8 mouse cellular contexts compared by ENCODE assay signal in genomic region chr13:49306771-49307310, GRCm38 (mm10). TPM values are rescaled to one million over a fixed set of nuclear protein-coding genes. Genes with fewer than 3 reads are reported as not detected.
DNase-seq lines count a peak whose midpoint lies in the region; ATAC-seq and TF ChIP-seq lines count a peak whose summit lies in the region.
"Had no signal": no experiment of that assay in that cellular context is flagged by ENCODE, and none has a peak within 500 bp of the region (broad histone marks: within the 10 kb centered on the region; RNA-seq: fewer than 3 reads in every experiment).

No protein-coding gene starts in this region.

- no peak for TF ChIP-seq CTCF in cortical plate, adult 2 months (IDR thresholded peaks at IDR 0.05; ENCODE audit: extremely low read depth, insufficient read depth, low read length)
- no peak for TF ChIP-seq CTCF in olfactory bulb, adult 2 months (IDR thresholded peaks at IDR 0.05; ENCODE audit: insufficient read depth, low read depth, low read length)

- DNase-seq in layer of hippocampus, adult 9-11 months, result peak; percentile 60
- no peak for DNase-seq in layer of hippocampus, postnatal 14 days (ENCODE audit: low spot score in 2 of 2)
- DNase-seq in forebrain, embryonic 14.5 days (ENCODE audit: low spot score), result no peak
- DNase-seq: kidney, adult 18-20 months had no signal

- no peak overlapping the region for H3K4me3 ChIP-seq in cortical plate, adult 2 months (ENCODE audit: insufficient read depth, low read length)
- peak overlapping the region; percentile 26; the same call in 1 of the 2 replicates for H3K4me3 ChIP-seq in intestine, embryonic 16.5 days (ENCODE audit: low read length)
- no peak overlapping the region for H3K4me3 ChIP-seq in olfactory bulb, adult 2 months (ENCODE audit: insufficient read depth, low read depth, low read length)
- no peak overlapping the region for H3K4me3 ChIP-seq in forebrain, embryonic 14.5 days (ENCODE audit: low read depth, low read length)

- peak overlapping the region; percentile 75 for H3K27ac ChIP-seq in cortical plate, adult 2 months (ENCODE audit: insufficient read depth, low read length)
- H3K27ac ChIP-seq in intestine, embryonic 16.5 days (ENCODE audit: low read length), result peak overlapping the region; percentile 77
- peak overlapping the region; percentile 20; the same call in 1 of the 2 replicates for H3K27ac ChIP-seq in olfactory bulb, adult 2 months (ENCODE audit: insufficient read depth, low read depth, low read length)
- H3K27ac ChIP-seq in forebrain, embryonic 14.5 days (ENCODE audit: low read depth, low read length), result no peak overlapping the region

- H3K27me3 ChIP-seq in intestine, embryonic 16.5 days (replicated peaks; ENCODE audit: control insufficient read depth, insufficient read depth, low read length), result no peaks in the 10 kb centered on the region
- no peaks in the 10 kb centered on the region for H3K27me3 ChIP-seq in forebrain, embryonic 14.5 days (replicated peaks; ENCODE audit: control insufficient read depth, insufficient read depth, low read length)

- H3K9me3 ChIP-seq in intestine, embryonic 16.5 days (ENCODE audit: control insufficient read depth, low read length), result no peaks in the 10 kb centered on the region
- no peaks in the 10 kb centered on the region for H3K9me3 ChIP-seq in forebrain, embryonic 14.5 days (replicated peaks; ENCODE audit: control insufficient read depth, low read length)

- H3K9ac ChIP-seq in intestine, embryonic 16.5 days (ENCODE audit: low read depth, low read length), result peak overlapping the region; percentile 34; the same call in 1 of the 2 replicates
- no peak overlapping the region for H3K9ac ChIP-seq in forebrain, embryonic 14.5 days (ENCODE audit: low read length)

- peak overlapping the region; percentile 41 for H3K4me2 ChIP-seq in intestine, embryonic 16.5 days (ENCODE audit: low read depth, low read length)
- H3K4me2 ChIP-seq in forebrain, embryonic 14.5 days (ENCODE audit: low read length), result no peak overlapping the region

- H3K4me1 ChIP-seq in cortical plate, adult 2 months (ENCODE audit: control insufficient read depth, insufficient read depth, low read length), result no peaks in the 10 kb centered on the region
- H3K4me1 ChIP-seq in intestine, embryonic 16.5 days (ENCODE audit: control insufficient read depth, insufficient read depth, low read length), result peaks cover 20% of the 10 kb centered on the region
- H3K4me1 ChIP-seq in olfactory bulb, adult 2 months (ENCODE audit: control insufficient read depth, insufficient read depth, low read length), result peaks cover 6% of the 10 kb centered on the region; the same call in 1 of the 2 replicates
- H3K4me1 ChIP-seq in forebrain, embryonic 14.5 days (ENCODE audit: control insufficient read depth, insufficient read depth, low read length), result no peaks in the 10 kb centered on the region

- WGBS in intestine, embryonic 16.5 days, result 33% methylated on average over 7 of the region's 7 CpGs
- 86% methylated on average over 7 of the region's 7 CpGs for WGBS in olfactory bulb, adult 2 months
- WGBS in forebrain, embryonic 14.5 days, result 83% methylated on average over 7 of the region's 7 CpGs

- no peaks in the 10 kb centered on the region for H3K36me3 ChIP-seq in intestine, embryonic 16.5 days (ENCODE audit: control insufficient read depth, insufficient read depth, low read length)
- no peaks in the 10 kb centered on the region for H3K36me3 ChIP-seq in forebrain, embryonic 14.5 days (ENCODE audit: control insufficient read depth, insufficient read depth, low read length)

- peak; percentile 21; the same call in 1 of the 2 replicates for ATAC-seq in intestine, embryonic 16.5 days
- no peak for ATAC-seq in monocyte, adult 5-6 weeks (replicated peaks; ENCODE audit: insufficient number of reproducible peaks, low FRiP score, low TSS enrichment, poor library complexity, severe bottlenecking)
- ATAC-seq in forebrain, embryonic 14.5 days, result no peak

- no peak for TF ChIP-seq POLR2A in cortical plate, adult 2 months (IDR thresholded peaks at IDR 0.05; ENCODE audit: extremely low read depth, insufficient read depth, low read length)
- no peak for TF ChIP-seq POLR2A in olfactory bulb, adult 2 months (IDR thresholded peaks at IDR 0.05; ENCODE audit: insufficient read depth, low read depth, low read length)

RNA-seq across cellular contexts. Expression of gene Fgd3, which starts 13.3 kb away (rescaled TPM):
- 1 to 10 TPM; 7.3 to 7.9 TPM for total RNA-seq in layer of hippocampus, postnatal 14 days (2021)
- 5.8 and 6.2 TPM in 2 replicates for polyA plus RNA-seq in cortical plate, adult 2 months (2012; rRNA removed)
- polyA plus RNA-seq in intestine, embryonic 16.5 days (2015; fragmentation: Nextera tagmentation; extraction: Ambion mirVana), result 0.82 and 1.2 TPM in 2 replicates
- not detected in 2 replicates for polyA plus RNA-seq in olfactory bulb, adult 2 months (2012; ENCODE audit: insufficient read depth, insufficient read length, low replicate concordance, missing spikeins)
- 43.6 to 60.8 TPM (median 44.6 TPM) in 3 replicates for total RNA-seq in monocyte, adult 5-6 weeks (2017)
- 2.8 and 3.4 TPM in 2 replicates for polyA plus RNA-seq in forebrain, embryonic 14.5 days (2014; fragmentation: Nextera tagmentation; extraction: Ambion mirVana)

RNA-seq across cellular contexts. Expression of gene Bicd2, which starts 34.5 kb away (rescaled TPM):
- 10 to 100 TPM; 47.9 to 48.6 TPM for total RNA-seq in layer of hippocampus, postnatal 14 days (2021)
- polyA plus RNA-seq in cortical plate, adult 2 months (2012; rRNA removed), result 49.5 and 52.0 TPM in 2 replicates
- 14.7 and 15.7 TPM in 2 replicates for polyA plus RNA-seq in intestine, embryonic 16.5 days (2015; fragmentation: Nextera tagmentation; extraction: Ambion mirVana)
- polyA plus RNA-seq in olfactory bulb, adult 2 months (2012; ENCODE audit: insufficient read depth, insufficient read length, low replicate concordance, missing spikeins), result 48.0 TPM in 1 of 2 replicates, not detected in the other
- 24.4 to 44.2 TPM (median 31.3 TPM) in 3 replicates for total RNA-seq in monocyte, adult 5-6 weeks (2017)
- polyA plus RNA-seq in forebrain, embryonic 14.5 days (2014; fragmentation: Nextera tagmentation; extraction: Ambion mirVana), result 19.2 and 25.2 TPM in 2 replicates

RNA-seq across cellular contexts. Expression of gene Susd3, which starts 58.3 kb away (rescaled TPM):
- total RNA-seq in layer of hippocampus, postnatal 14 days (2021), result 1 to 10 TPM; 2.6 to 3.7 TPM
- 3.2 and 3.4 TPM in 2 replicates for polyA plus RNA-seq in cortical plate, adult 2 months (2012; rRNA removed)
- 1.2 and 1.3 TPM in 2 replicates for polyA plus RNA-seq in intestine, embryonic 16.5 days (2015; fragmentation: Nextera tagmentation; extraction: Ambion mirVana)
- polyA plus RNA-seq in olfactory bulb, adult 2 months (2012; ENCODE audit: insufficient read depth, insufficient read length, low replicate concordance, missing spikeins), result not detected in 2 replicates
- total RNA-seq in monocyte, adult 5-6 weeks (2017), result 76.0 to 95.2 TPM (median 78.6 TPM) in 3 replicates
- 0.82 and 1.4 TPM in 2 replicates for polyA plus RNA-seq in forebrain, embryonic 14.5 days (2014; fragmentation: Nextera tagmentation; extraction: Ambion mirVana)
